In genomic region chr12:17795660-17796278, GRCm38 (mm10) we compare ENCODE assay signal across 8 mouse cellular contexts.
A peak's percentile ranks its signal among the peaks of the same experiment; 100 is the strongest.
DNase-seq lines count a peak whose midpoint lies in the region; ATAC-seq and TF ChIP-seq lines count a peak whose summit lies in the region.

No protein-coding gene starts in this region.

- intact Hi-C loops in left cerebral cortex, postnatal 4 days (cut with DNase I): no loop called here

- no peaks in the 10 kb centered on the region for H3K79me2 ChIP-seq in liver, adult 2 months (ENCODE audit: control insufficient read depth, insufficient read depth, low read length)

- no peak overlapping the region for H3K27ac ChIP-seq in liver, adult 2 months (replicated peaks; ENCODE audit: insufficient read depth, low read depth, low read length)
- no peak overlapping the region for H3K27ac ChIP-seq in liver, embryonic 11.5 days (ENCODE audit: low read depth, low read length)
- H3K27ac ChIP-seq in neural tube, embryonic 13.5 days (replicated peaks): no peak overlapping the region

- WGBS in liver, adult 2 months: 66% methylated on average over 3 of the region's 3 CpGs
- WGBS in liver, embryonic 11.5 days: 62% methylated on average over 3 of the region's 3 CpGs
- WGBS in neural tube, embryonic 13.5 days: 64% methylated on average over 3 of the region's 3 CpGs

- no peaks in the 10 kb centered on the region for H3K9me3 ChIP-seq in liver, embryonic 11.5 days (ENCODE audit: control insufficient read depth, low read length)
- no peaks in the 10 kb centered on the region for H3K9me3 ChIP-seq in neural tube, embryonic 13.5 days

- H3K36me3 ChIP-seq in liver, adult 2 months (ENCODE audit: control insufficient read depth, insufficient read depth, low read length): peaks cover 2% of the 10 kb centered on the region; the same call in 1 of the 2 replicates
- H3K36me3 ChIP-seq in liver, embryonic 11.5 days (ENCODE audit: control insufficient read depth, insufficient read depth, low read length): no peaks in the 10 kb centered on the region
- no peaks in the 10 kb centered on the region for H3K36me3 ChIP-seq in neural tube, embryonic 13.5 days

- no peak overlapping the region for H3K4me3 ChIP-seq in liver, adult 2 months (ENCODE audit: insufficient read depth, low read depth, low read length)
- no peak overlapping the region for H3K4me3 ChIP-seq in liver, embryonic 11.5 days (ENCODE audit: low read depth, low read length)
- H3K4me3 ChIP-seq in neural tube, embryonic 13.5 days: no peak overlapping the region

- peak; percentile 49; the same call in 1 of the 2 replicates for TF ChIP-seq CTCF in liver, adult 2 months (IDR thresholded peaks at IDR 0.05; ENCODE audit: low read depth, low read length)

- H3K27me3 ChIP-seq in liver, adult 2 months (ENCODE audit: control insufficient read depth, insufficient read depth, low read length): no peaks in the 10 kb centered on the region
- no peaks in the 10 kb centered on the region for H3K27me3 ChIP-seq in liver, embryonic 11.5 days (replicated peaks; ENCODE audit: control insufficient read depth, insufficient read depth, low read length)
- no peaks in the 10 kb centered on the region for H3K27me3 ChIP-seq in neural tube, embryonic 13.5 days

- DNase-seq in liver, adult 2 months (ENCODE audit: extremely low read depth, low read depth, low spot score): peak; percentile 41
- DNase-seq in liver, embryonic 11.5 days (ENCODE audit: low spot score): no peak
- peak; percentile 13 for DNase-seq in c-Kit-positive CD71-positive TER-119-positive erythroid progenitor cells, embryonic 14.5 days (ENCODE audit: low spot score)
- DNase-seq in forelimb bud, embryonic 11.5 days (ENCODE audit: low read depth, low spot score): peak; percentile 33
- peak; percentile 49 to 81 for DNase-seq in kidney, adult 8-10 months
- peak; percentile 71 for DNase-seq in left cerebral cortex, postnatal 4 days
- peak; percentile 81 for DNase-seq in thymus, postnatal 14 days

- no peak overlapping the region for H3K4me2 ChIP-seq in liver, embryonic 11.5 days
- H3K4me2 ChIP-seq in neural tube, embryonic 13.5 days: no peak overlapping the region

- ATAC-seq in liver, embryonic 11.5 days (replicated peaks; ENCODE audit: low FRiP score): no peak
- 0 out of 2 replicates have a peak, but pooled peaks have one; percentile 40 for ATAC-seq in neural tube, embryonic 13.5 days (ENCODE audit: low read depth)

- no peak overlapping the region for H3K9ac ChIP-seq in liver, adult 2 months (ENCODE audit: low read depth, low read length)
- no peak overlapping the region for H3K9ac ChIP-seq in liver, embryonic 11.5 days (ENCODE audit: low read depth, low read length)
- H3K9ac ChIP-seq in neural tube, embryonic 13.5 days: no peak overlapping the region

- H3K4me1 ChIP-seq in liver, adult 2 months (ENCODE audit: control insufficient read depth, insufficient read depth, low read length): no peaks in the 10 kb centered on the region
- H3K4me1 ChIP-seq in liver, embryonic 11.5 days (replicated peaks; ENCODE audit: control insufficient read depth, insufficient read depth, low read length): no peaks in the 10 kb centered on the region
- H3K4me1 ChIP-seq in neural tube, embryonic 13.5 days (replicated peaks): no peaks in the 10 kb centered on the region

- no peak for TF ChIP-seq POLR2A in liver, adult 2 months (IDR thresholded peaks at IDR 0.05; ENCODE audit: extremely low read depth, insufficient read depth, low read length)
